Mouse (Mus musculus) left cerebral cortex, adult 11 months (tissue): ENCODE data around the gene Krt34.

Source experiments
- DNase-seq: peaks from one replicate; pipeline ENCODE4 v3.0.0; 2022; ENCODE audit warnings: low spot score

Krt34 gene

GRCm38 (mm10) chr11:100041454-100041853, at the start of gene Krt34:
TSS of gene Krt34 (minus strand) at chr11:100041554.
- DNase-seq, result no peak

GRCm38 (mm10) chr11:100088378-100089025, 47.1 kb upstream of the Krt34 start:
- no peak for DNase-seq

- no peak for DNase-seq
Observed at GRCm38 (mm10) chr11:100087861-100088260, 46.5 kb upstream of the Krt34 start, which contains the start of gene Krt32. TSS of gene Krt32 (minus strand) at chr11:100088226.

- DNase-seq, result no peak
Observed at GRCm38 (mm10) chr11:100073873-100074272, 32.5 kb upstream of the Krt34 start.

- no peak for DNase-seq
Observed at GRCm38 (mm10) chr11:100067293-100068036, 26.1 kb upstream of the Krt34 start.

GRCm38 (mm10) chr11:100066236-100067010, 25.1 kb upstream of the Krt34 start:
- DNase-seq, result no peak

GRCm38 (mm10) chr11:100058875-100059274, 17.5 kb upstream of the Krt34 start:
- DNase-seq, result no peak

GRCm38 (mm10) chr11:100055686-100056655, 14.6 kb upstream of the Krt34 start:
- no peak for DNase-seq

- no peak for DNase-seq
Observed at GRCm38 (mm10) chr11:100050451-100050850, 9.1 kb upstream of the Krt34 start, which contains the start of gene Krt31. TSS of gene Krt31 (minus strand) at chr11:100050551.

GRCm38 (mm10) chr11:100047193-100047592, 5.8 kb upstream of the Krt34 start:
- no peak for DNase-seq

GRCm38 (mm10) chr11:100046303-100046866, 5.0 kb upstream of the Krt34 start:
- DNase-seq, result no peak

- DNase-seq, result no peak
Observed at GRCm38 (mm10) chr11:100029768-100030167, 11.6 kb downstream of the Krt34 start, which contains the start of gene Krt33b. TSS of gene Krt33b (minus strand) at chr11:100029868.

GRCm38 (mm10) chr11:100021438-100021837, 19.9 kb downstream of the Krt34 start:
- DNase-seq, result no peak

GRCm38 (mm10) chr11:100019466-100019865, 21.9 kb downstream of the Krt34 start:
- DNase-seq, result no peak

- no peak for DNase-seq
Observed at GRCm38 (mm10) chr11:100016112-100016511, 25.2 kb downstream of the Krt34 start, which contains the start of gene Krt33a. TSS of gene Krt33a (minus strand) at chr11:100016212.

- no peak for DNase-seq
Observed at GRCm38 (mm10) chr11:100013691-100014171, 27.6 kb downstream of the Krt34 start.

- no peak for DNase-seq
Observed at GRCm38 (mm10) chr11:100010682-100011081, 30.7 kb downstream of the Krt34 start.

- DNase-seq, result no peak
Observed at GRCm38 (mm10) chr11:100008336-100008735, 33.0 kb downstream of the Krt34 start.

- DNase-seq, result no peak
Observed at GRCm38 (mm10) chr11:100006624-100007023, 34.7 kb downstream of the Krt34 start.

GRCm38 (mm10) chr11:100005905-100006304, 35.4 kb downstream of the Krt34 start:
- DNase-seq, result no peak

GRCm38 (mm10) chr11:100004846-100005245, 36.5 kb downstream of the Krt34 start:
- peak; percentile 52 for DNase-seq
